Mouse (Mus musculus) olfactory bulb, adult 2 months (tissue): ENCODE results near the gene Tspan3. TPM values are rescaled to one million over a fixed set of nuclear protein-coding genes. Genes with fewer than 3 reads are reported as not detected.

Experiments used
- H3K27ac ChIP-seq: fragments of 200-500 bp; 2 replicates; pipeline ENCODE4 v1.5.1; 2012; ENCODE audit warnings: low read depth, low read length; ENCODE audit not compliant: insufficient read depth
- H3K4me1 ChIP-seq: fragments of 200-500 bp; 2 replicates; pipeline ENCODE4 v1.6.1; 2012; ENCODE audit warnings: low read length; ENCODE audit not compliant: control insufficient read depth, insufficient read depth
- H3K4me3 ChIP-seq: fragments of 200-500 bp; 2 replicates; pipeline ENCODE4 v1.5.1; 2012; ENCODE audit warnings: mild to moderate bottlenecking, low read depth, low read length, moderate library complexity; ENCODE audit not compliant: insufficient read depth
- CTCF ChIP-seq: fragments of 200-500 bp; IDR thresholded peaks from 2 replicates; pipeline ENCODE4 v1.5.1; 2012; ENCODE audit warnings: low read depth, mild to moderate bottlenecking, low read length, moderate library complexity; ENCODE audit not compliant: insufficient read depth
- POLR2A ChIP-seq: fragments of 200-500 bp; IDR thresholded peaks from 2 replicates; pipeline ENCODE4 v1.6.1; 2012; ENCODE audit warnings: mild to moderate bottlenecking, low read depth, low read length, moderate library complexity; ENCODE audit not compliant: insufficient read depth
- WGBS: fragments of 180-500 bp; shearing (Covaris S2); methylation state at CpG from one replicate; pipeline ENCODE4 v1.1.7; 2018; 5-methylcytosine and 5-hydroxymethylcytosine counted together
- polyA plus RNA-seq: library from polyadenylated mRNA; stranded (reverse); fragments of >200 nt; gene quantifications from 2 replicates; pipeline ENCODE4 v1.2.4, GENCODE M21; 2012; ENCODE audit warnings: low replicate concordance; ENCODE audit not compliant: missing spikeins, insufficient read depth, insufficient read length

Gene Tspan3
- polyA plus RNA-seq, 1 experiment: not detected

- H3K4me3 ChIP-seq: no peak overlapping the region
- H3K27ac ChIP-seq: no peak overlapping the region
- WGBS: 84% methylated on average over 4 of the region's 4 CpGs
- TF ChIP-seq CTCF: no peak
- TF ChIP-seq POLR2A: no peak
- H3K4me1 ChIP-seq: no peaks in the 10 kb centered on the region
These were observed 31.6 kb upstream of the Tspan3 start for GRCm38 (mm10) chr9:56196921-56197320.

GRCm38 (mm10) chr9:56195193-56195592 is 29.9 kb upstream of the Tspan3 start:
- no peak for TF ChIP-seq POLR2A
- TF ChIP-seq CTCF: no peak
- WGBS: 59% methylated on average over 3 of the region's 3 CpGs

GRCm38 (mm10) chr9:56191498-56192455 is 26.5 kb upstream of the Tspan3 start:
- TF ChIP-seq CTCF: no peak
- no peak for TF ChIP-seq POLR2A
- Histone ChIP-seq H3K27ac (no peak overlapping the region), H3K4me3 (no peak overlapping the region), H3K4me1 (no peaks in the 10 kb centered on the region)
- WGBS: 77% methylated on average over 11 of the region's 11 CpGs

More at GRCm38 (mm10) chr9:56195193-56195592, 29.9 kb upstream of the Tspan3 start:
- no peak overlapping the region for H3K4me3 ChIP-seq
- no peaks in the 10 kb centered on the region for H3K4me1 ChIP-seq
- no peak overlapping the region for H3K27ac ChIP-seq

GRCm38 (mm10) chr9:56180118-56180781 is 15.0 kb upstream of the Tspan3 start:
- Histone ChIP-seq H3K4me1 (no peaks in the 10 kb centered on the region), H3K27ac (no peak overlapping the region), H3K4me3 (no peak overlapping the region)
- TF ChIP-seq CTCF: no peak
- TF ChIP-seq POLR2A: no peak
- 31% methylated on average over 8 of the region's 8 CpGs for WGBS

DNA sequence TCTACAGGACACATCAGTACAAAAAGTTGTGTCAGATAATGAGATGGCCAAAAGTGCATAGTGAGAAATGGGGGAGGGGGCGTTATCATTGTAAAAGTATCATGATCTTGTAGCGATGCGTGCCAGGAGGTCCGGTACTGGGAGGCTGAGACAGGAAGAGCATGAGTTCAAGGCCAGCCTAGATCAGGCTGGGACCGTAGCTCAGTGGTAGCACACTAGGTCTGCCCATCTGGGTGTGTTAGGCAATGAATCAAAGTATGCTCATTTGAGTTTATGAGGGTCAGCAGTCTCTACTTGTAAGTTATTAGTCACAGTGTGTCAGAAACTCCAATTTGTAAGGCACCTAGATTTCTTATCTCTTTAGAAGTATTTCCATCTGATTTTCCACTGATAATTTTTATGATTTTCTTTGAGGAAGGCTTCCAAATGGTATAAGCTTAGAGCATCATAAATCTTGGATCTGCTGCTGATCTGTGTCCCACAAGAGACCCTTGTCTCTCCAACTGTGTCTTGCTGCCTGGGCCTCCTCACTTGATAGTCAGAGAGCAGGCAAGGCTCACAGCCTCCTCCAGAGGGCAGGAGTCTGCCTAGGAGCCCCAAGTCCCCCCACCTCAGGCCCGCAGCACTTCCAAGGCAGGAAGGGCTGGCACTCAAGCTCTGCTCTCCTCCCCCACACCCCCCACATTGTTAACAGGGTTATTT is 14.3 kb upstream of the Tspan3 start:
- no peak overlapping the region for H3K4me3 ChIP-seq
- 84% methylated on average over 6 of the region's 6 CpGs for WGBS
- no peaks in the 10 kb centered on the region for H3K4me1 ChIP-seq
- H3K27ac ChIP-seq: no peak overlapping the region
- TF ChIP-seq POLR2A: no peak
- TF ChIP-seq CTCF: no peak

DNA sequence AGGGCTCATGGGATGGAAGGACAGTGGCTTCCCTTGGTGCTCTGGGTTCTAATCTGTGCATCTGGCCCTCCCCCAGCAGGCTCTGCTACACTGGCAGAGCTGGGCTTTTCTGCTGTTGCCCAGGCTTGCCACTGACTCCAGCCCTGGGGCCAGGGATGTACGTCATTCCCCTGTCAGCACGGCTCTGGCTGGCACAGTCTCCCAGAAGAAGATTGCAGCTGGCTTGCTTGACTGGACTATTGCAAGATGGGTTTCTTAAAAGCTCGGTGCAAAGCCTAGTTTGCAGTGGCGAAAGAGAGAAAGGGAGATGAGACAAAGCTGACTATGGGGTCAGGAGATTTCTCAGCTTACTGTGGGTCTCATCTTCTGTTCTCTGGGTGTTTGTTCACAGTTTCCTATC is 12.1 kb upstream of the Tspan3 start:
- no peak for TF ChIP-seq POLR2A
- no peak for TF ChIP-seq CTCF
- H3K4me3 ChIP-seq: no peak overlapping the region
- H3K4me1 ChIP-seq: no peaks in the 10 kb centered on the region
- no peak overlapping the region for H3K27ac ChIP-seq
- WGBS: 71% methylated on average over 4 of the region's 4 CpGs

DNA sequence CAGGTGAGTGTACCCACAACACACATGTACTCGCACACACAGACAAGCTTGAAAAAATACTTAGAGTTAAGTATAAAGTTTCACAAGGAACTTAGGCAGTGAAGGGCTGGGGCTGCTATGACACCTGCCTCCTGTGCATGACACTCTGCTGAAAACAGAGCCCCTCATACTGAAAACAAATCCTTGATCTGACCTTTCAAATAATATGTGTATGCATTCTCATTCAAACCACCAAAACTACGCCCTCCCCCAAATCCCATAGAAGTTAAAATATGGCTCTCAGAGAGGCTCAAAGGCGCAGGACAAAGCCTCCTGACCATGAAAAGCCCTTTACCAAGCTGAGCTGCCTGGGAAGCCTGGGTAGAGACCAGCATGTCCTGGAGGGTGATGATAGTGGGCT is 10.0 kb upstream of the Tspan3 start:
- Histone ChIP-seq H3K4me1 (no peaks in the 10 kb centered on the region), H3K4me3 (no peak overlapping the region), H3K27ac (no peak overlapping the region)
- 96% methylated on average over 3 of the region's 3 CpGs for WGBS
- no peak for TF ChIP-seq CTCF
- TF ChIP-seq POLR2A: no peak

DNA sequence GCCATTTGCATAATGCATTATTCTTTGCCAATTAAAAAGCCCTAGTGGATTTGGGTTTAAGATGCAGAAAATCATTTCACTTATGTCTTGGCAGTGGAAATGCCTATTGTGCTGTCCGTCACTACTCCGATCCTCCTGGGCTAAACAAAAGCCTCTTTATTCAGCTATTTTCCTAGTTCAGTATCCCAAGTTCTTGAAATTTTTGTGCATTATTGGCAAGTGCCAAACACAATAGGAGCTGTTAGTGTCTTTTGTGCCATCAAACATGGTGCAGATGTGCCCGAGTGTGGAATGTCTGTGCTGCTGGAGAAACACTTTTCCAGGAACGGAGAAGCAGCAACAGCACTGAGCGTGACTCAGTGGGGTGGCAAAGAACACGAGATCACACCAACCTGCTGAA is 2.4 kb upstream of the Tspan3 start:
- no peaks in the 10 kb centered on the region for H3K4me1 ChIP-seq
- no peak overlapping the region for H3K27ac ChIP-seq
- no peak for TF ChIP-seq POLR2A
- TF ChIP-seq CTCF: no peak
- WGBS: 54% methylated on average over 6 of the region's 6 CpGs
- no peak overlapping the region for H3K4me3 ChIP-seq
